Mouse (Mus musculus) limb, embryonic 15.5 days (tissue): ENCODE results near the gene Dennd6a. TPM values are rescaled to one million over a fixed set of nuclear protein-coding genes. Genes with fewer than 3 reads are reported as not detected.
"Not testable (repeated sequence)": the region's sequence is repeated elsewhere in the genome, so short reads cannot be mapped to it uniquely, and the experiment has no call there.

ENCODE experiments used
- ATAC-seq: fragments of 200-750 bp; cut with Nextera tagmentation; 2 replicates; pipeline ENCODE4 v1.8.0; 2017; ENCODE audit warnings: low read depth, moderate TSS enrichment; ENCODE audit not compliant: insufficient number of reproducible peaks, low FRiP score, low TSS enrichment
- H3K27ac ChIP-seq: fragments of 300-500 bp; sonication (generic); 2 replicates; pipeline ENCODE4 v1.5.1; 2015; ENCODE audit warnings: moderate library complexity, mild to moderate bottlenecking, inconsistent platforms
- H3K27me3 ChIP-seq: fragments of 300-500 bp; sonication (generic); 2 replicates; pipeline ENCODE4 v1.6.1; 2015; ENCODE audit warnings: inconsistent platforms
- H3K36me3 ChIP-seq: fragments of 300-500 bp; sonication (generic); 2 replicates; pipeline ENCODE4 v1.6.1; 2015; ENCODE audit warnings: inconsistent platforms
- H3K4me1 ChIP-seq: fragments of 300-500 bp; sonication (generic); 2 replicates; pipeline ENCODE4 v1.6.1; 2015; ENCODE audit warnings: inconsistent platforms
- H3K4me2 ChIP-seq: fragments of 300-500 bp; sonication (generic); 2 replicates; pipeline ENCODE4 v1.6.1; 2015; ENCODE audit warnings: mild to moderate bottlenecking, inconsistent platforms
- H3K4me3 ChIP-seq: fragments of 300-500 bp; sonication (generic); 2 replicates; pipeline ENCODE4 v1.5.1; 2015; ENCODE audit warnings: mild to moderate bottlenecking, inconsistent platforms
- H3K9ac ChIP-seq: fragments of 300-500 bp; sonication (generic); 2 replicates; pipeline ENCODE4 v1.6.1; 2015; ENCODE audit warnings: inconsistent platforms
- H3K9me3 ChIP-seq: fragments of 300-500 bp; sonication (generic); 2 replicates; pipeline ENCODE4 v1.6.1; 2016; ENCODE audit warnings: inconsistent platforms
- WGBS: fragments of 180-500 bp; shearing (Covaris S2); methylation state at CpG from one replicate; pipeline ENCODE4 v1.1.7; 2015; 5-methylcytosine and 5-hydroxymethylcytosine counted together
- polyA plus RNA-seq: library from polyadenylated mRNA; unstranded; fragments of >200 nt; fragmentation: Nextera tagmentation; extraction: Ambion mirVana; gene quantifications from 2 replicates; pipeline ENCODE4 v1.2.1, GENCODE M21; 2015

Dennd6a gene
- polyA plus RNA-seq, 1 experiment from 2014 or later = 24.3 TPM

DNA sequence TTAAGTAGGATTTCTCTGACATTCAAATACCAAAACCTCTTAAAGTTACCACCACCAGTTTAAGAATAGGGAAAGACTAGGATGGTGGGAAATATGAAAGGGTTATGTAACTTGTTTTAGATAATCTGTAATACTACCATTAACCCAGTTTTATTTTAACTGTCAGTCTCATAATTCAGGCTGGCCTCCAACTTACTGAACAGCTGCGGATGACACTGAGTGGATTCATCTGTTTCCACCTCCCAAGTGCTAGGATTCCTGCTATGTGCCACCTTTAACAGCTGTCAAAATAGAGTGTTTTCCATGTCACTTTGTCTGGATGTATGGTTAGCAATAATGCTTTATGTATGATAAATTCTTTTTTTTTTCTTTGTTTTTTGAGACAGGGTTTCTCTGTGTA, 86.6 kb downstream of the Dennd6a start:
- ATAC-seq = no peak
- Histone ChIP-seq H3K27ac (no peak overlapping the region), H3K9ac (no peak overlapping the region), H3K36me3 (peaks cover 37% of the 10 kb centered on the region), H3K27me3 (no peaks in the 10 kb centered on the region), H3K4me3 (no peak overlapping the region), H3K4me2 (no peak overlapping the region), H3K9me3 (no peaks in the 10 kb centered on the region), H3K4me1 (no peaks in the 10 kb centered on the region)
- WGBS = 86% methylated on average over 1 of the region's 1 CpGs

DNA sequence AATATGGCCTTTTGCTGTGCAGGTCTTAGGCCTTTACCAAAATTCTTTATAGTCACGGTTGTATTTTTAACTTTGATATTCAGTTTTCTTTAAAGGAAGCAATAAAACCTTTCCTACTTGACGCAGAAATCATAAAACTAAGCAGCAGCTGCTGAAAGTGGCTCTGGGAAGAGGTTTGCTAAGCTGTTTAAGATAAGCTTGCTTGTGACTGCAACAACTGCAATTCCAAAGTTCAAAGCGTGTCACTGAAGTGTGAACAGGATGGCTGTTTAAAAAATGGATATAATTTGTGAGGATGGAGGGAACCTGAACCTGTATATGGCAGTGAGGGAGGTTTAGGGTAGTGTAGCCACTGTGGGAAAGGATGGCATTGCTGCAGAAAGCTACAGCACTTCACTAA, 88.4 kb downstream of the Dennd6a start:
- Histone ChIP-seq H3K9me3 (no peaks in the 10 kb centered on the region), H3K4me3 (no peak overlapping the region), H3K27me3 (no peaks in the 10 kb centered on the region), H3K36me3 (peaks cover 32% of the 10 kb centered on the region), H3K9ac (no peak overlapping the region), H3K4me2 (no peak overlapping the region), H3K27ac (no peak overlapping the region), H3K4me1 (peaks cover 4% of the 10 kb centered on the region; the same call in 1 of the 2 replicates)
- WGBS = 45% methylated on average over 3 of the region's 3 CpGs
- no peak for ATAC-seq

DNA sequence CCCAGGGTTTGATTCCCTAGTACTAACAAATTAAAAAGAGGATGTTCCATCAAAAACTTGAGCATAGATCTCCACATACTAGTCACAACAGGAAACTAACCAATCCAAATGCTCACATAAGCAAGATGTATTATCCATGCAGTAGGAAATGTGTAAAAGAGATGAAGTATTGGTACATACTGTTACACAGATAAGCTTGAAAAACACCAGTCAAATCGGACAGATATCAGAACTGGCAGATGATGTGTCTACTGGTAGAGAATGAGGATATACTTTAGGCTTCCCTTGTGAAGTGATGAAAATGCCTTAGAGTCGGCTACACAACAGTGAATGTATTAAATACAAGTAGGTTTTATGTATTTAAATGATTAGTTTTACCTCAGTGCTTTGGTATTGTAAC, 88.8 kb downstream of the Dennd6a start:
- no peak for ATAC-seq
- peaks cover 28% of the 10 kb centered on the region for H3K36me3 ChIP-seq
- H3K4me1 ChIP-seq = peaks cover 6% of the 10 kb centered on the region; the same call in 1 of the 2 replicates
- no peak overlapping the region for H3K4me2 ChIP-seq
- 86% methylated on average over 2 of the region's 2 CpGs for WGBS
- H3K9me3 ChIP-seq = no peaks in the 10 kb centered on the region
- H3K27ac ChIP-seq = no peak overlapping the region
- no peaks in the 10 kb centered on the region for H3K27me3 ChIP-seq
- no peak overlapping the region for H3K4me3 ChIP-seq
- no peak overlapping the region for H3K9ac ChIP-seq

DNA sequence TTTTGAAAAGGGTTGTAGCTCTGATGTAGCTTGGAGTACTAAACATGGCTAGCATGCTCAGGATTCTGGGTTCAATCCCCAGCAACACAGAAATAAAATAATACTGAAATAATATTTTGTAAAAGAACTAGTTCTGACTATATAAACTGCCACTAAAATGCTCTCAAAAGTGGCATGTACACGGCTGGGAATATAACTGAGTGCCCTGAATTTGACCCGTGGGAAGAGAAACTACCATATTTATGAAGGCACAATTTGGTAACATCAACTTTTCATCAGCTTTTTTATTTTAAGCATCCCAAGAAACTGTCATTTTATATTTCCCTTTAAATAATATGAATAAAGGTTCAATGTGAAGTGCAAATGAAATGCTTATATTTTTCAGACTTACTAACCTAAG, 90.2 kb downstream of the Dennd6a start:
- ATAC-seq = no peak
- Histone ChIP-seq H3K27me3 (no peaks in the 10 kb centered on the region), H3K9me3 (no peaks in the 10 kb centered on the region), H3K4me1 (peaks cover 17% of the 10 kb centered on the region), H3K9ac (no peak overlapping the region), H3K4me3 (no peak overlapping the region), H3K36me3 (peaks cover 19% of the 10 kb centered on the region), H3K4me2 (no peak overlapping the region), H3K27ac (no peak overlapping the region)
- 86% methylated on average over 2 of the region's 2 CpGs for WGBS

DNA sequence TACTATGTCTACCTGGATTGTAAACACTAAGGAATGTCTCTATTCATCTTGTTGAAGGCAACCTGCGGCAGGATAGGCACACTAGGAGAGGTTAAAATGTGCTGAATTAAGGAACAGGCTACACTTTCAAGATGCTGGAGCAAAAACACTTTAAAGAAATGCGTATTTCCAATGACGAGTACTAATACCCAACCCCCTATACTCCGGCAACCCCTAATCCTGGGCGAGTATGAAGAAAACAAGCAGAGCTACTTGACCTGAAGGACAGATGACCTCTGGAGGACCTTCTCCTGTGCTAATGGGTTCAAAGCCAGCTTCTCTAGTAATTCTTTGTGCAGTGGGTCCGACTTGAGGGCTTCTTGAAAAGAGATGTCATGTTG, 94.3 kb downstream of the Dennd6a start:
- peaks cover 21% of the 10 kb centered on the region for H3K4me1 ChIP-seq
- 0 out of 2 replicates have a peak overlapping the region, but pooled peaks have one; percentile 92 for H3K27ac ChIP-seq
- H3K9ac ChIP-seq = peak overlapping the region; percentile 79
- 21% methylated on average over 6 of the region's 6 CpGs for WGBS
- H3K27me3 ChIP-seq = no peaks in the 10 kb centered on the region
- no peaks in the 10 kb centered on the region for H3K9me3 ChIP-seq
- peak overlapping the region; percentile 73 for H3K4me3 ChIP-seq
- peak overlapping the region; percentile 95 for H3K4me2 ChIP-seq
- no peak for ATAC-seq
- peaks cover 16% of the 10 kb centered on the region for H3K36me3 ChIP-seq

DNA sequence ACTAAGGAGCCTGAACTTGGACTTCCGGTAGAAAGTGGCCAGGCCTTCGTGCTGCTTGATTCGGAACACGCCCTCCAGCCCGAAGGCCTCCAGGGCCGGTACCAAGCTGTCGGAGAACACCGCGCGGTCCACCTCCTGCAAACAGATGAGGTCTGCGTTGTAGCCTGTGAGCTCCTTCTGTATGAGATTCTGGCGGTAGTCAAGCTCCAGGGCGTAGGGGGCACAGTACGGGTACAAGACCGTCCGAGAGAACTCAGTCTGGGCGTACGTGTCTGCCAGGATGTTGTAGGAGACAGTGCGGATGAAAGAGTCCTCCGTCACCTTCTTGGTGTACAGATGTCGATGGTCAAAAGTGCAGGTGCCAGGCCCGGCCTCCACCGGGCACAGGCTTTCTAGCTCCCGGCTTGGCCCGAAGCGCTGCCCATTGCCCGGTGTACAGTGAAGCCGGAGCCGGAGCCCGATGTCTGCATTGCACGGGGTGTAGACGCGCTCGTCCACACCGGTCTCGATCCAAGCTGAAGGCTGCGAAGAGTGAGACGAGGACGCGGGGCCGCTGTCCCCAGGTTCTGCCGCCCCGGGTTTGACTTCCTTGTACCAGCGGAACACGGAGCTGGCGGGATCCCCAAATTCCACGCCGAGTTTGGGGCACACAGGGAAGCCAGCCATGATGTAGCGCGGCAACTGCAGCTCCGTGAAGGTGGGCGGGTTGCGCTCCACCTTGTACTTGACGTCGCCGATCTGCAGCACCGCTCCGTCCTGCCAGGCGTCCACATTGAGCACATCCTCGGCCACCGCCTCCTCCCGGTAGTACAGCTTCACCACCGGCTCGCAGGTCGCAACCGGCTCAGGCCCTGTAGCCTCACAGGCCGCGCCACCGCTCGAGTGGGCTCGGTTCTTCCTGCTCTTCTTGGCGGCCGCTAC, 95.0 kb downstream of the Dennd6a start:
- no peaks in the 10 kb centered on the region for H3K9me3 ChIP-seq
- no peaks in the 10 kb centered on the region for H3K27me3 ChIP-seq
- peak overlapping the region; percentile 92 for H3K27ac ChIP-seq
- ATAC-seq = 0 out of 2 replicates have a peak, but pooled peaks have one; percentile 43
- under 1% methylated on average over 73 of the region's 73 CpGs for WGBS
- H3K36me3 ChIP-seq = peaks cover 16% of the 10 kb centered on the region
- peak overlapping the region; percentile 79 for H3K9ac ChIP-seq
- peaks cover 21% of the 10 kb centered on the region for H3K4me1 ChIP-seq
- H3K4me3 ChIP-seq = peak overlapping the region; percentile 73
- peak overlapping the region; percentile 95 for H3K4me2 ChIP-seq

DNA sequence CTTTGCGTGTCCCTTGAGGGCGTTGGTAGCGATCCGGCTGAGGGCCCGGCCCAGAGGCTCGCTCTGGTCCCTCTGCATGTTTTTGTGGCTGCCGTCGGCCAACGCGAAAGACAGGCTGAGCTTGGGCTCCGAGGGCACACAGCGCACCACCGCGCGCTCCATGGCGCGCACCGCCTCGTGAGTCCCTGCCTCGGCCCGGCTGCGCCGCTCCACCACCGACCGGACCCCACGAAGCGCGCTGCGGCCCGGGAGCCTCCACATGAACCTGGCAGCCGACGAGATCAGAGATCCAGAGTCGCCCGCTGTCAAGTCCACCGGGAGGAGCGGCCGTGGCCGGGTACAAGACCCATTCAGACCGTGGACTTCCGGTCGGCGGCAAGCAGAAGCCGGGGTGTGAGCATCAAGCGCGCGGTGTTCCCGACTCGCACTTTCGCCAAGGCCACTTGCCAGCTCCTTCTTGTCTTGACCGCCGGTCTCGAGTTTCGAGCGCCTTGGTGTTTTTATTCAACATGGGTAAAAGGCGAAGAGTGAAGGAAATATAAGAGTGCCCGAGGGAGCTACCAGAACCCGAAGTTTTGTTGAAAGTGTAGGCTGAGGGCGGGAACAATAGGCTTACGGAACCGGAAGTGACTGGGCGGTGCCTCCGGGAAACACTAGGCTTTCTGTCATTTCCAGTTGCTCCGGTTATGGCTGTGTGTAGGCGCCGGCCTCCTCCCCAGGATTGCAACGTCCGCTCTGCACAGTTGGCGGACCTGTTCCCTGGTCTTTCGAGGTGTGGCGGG, 95.8 kb downstream of the Dennd6a start, which contains the start of gene Pde12:
Gene Pde12, minus strand, starts transcription at position 592 of the 782 bp plus-strand sequence.
- peak; percentile 91 for ATAC-seq
- WGBS = under 1% methylated on average over 70 of the region's 70 CpGs
- peak within 1 kb of the TSS; percentile 95 for H3K4me2 ChIP-seq

DNA sequence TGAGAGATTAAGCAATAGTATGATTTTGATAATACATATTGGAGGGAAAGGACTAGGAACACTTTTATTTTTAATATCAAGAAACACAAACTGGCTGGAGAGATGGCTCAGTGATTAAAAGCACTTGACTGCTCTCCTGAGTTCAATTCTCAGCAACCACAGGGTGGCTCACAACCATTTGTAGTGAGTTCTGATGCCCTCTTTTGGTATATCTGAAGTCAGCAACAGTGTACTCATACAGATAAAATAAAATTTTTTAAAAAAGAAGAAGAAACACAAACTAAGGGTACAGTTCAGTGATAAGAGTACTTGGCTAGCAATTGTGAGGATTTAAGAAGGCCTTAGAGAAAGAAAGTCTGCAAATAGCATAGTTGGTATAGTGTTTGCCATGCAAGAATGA, 97.3 kb downstream of the Dennd6a start:
- Histone ChIP-seq H3K4me3 (no peak overlapping the region), H3K4me1 (peaks cover 26% of the 10 kb centered on the region), H3K9me3 (no peaks in the 10 kb centered on the region), H3K27me3 (peaks cover 4% of the 10 kb centered on the region; the same call in 1 of the 2 replicates), H3K27ac (no peak overlapping the region), H3K4me2 (no peak overlapping the region), H3K36me3 (peaks cover 1% of the 10 kb centered on the region), H3K9ac (no peak overlapping the region)
- ATAC-seq = no peak

More for the DNA sequence above, 95.8 kb downstream of the Dennd6a start, which contains the start of gene Pde12:
- Histone ChIP-seq H3K4me1 (peaks cover 21% of the 10 kb centered on the region), H3K9me3 (no peaks in the 10 kb centered on the region), H3K27ac (peak within 1 kb of the TSS; percentile 92), H3K27me3 (no peaks in the 10 kb centered on the region), H3K36me3 (peaks cover 13% of the 10 kb centered on the region), H3K9ac (peak within 1 kb of the TSS; percentile 79), H3K4me3 (peak within 1 kb of the TSS; percentile 73)

DNA sequence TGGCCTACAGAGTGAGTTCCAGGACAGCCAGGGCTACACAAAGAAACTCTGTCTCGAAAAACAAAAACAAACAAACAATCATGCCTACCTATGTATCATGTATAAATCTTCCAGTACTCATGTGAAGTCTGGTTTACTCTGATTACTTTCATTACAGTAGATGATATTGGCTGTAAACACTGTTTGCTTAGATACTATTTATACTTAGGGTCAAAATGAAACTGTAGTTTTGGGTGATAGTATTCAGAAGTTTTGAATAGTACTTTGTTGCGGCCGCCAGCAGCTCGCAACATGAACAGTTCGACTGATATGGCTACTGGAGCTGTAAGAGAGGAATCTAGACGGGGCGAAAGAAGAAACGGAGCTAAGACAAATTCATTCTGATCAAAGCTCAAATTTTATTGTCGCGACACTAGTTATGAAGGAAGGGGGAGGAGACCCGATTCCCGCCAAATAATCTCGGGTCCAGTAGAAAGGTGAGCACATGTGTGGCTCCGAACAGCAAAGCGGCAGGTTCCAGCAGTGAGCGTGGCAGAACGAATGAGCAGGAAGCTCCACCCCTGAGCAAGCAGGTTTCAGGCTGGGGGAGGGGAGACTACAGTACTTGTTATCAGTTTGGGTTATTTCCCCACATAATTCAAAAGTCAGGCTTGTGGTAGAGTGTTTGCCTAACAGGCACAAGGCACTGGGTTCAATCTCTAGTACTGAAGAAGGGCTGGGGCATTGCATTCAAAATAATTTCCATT, 98.4 kb downstream of the Dennd6a start:
- not testable (repeated sequence) for H3K4me3 ChIP-seq, H3K9me3 ChIP-seq, H3K27me3 ChIP-seq, H3K27ac ChIP-seq, ATAC-seq, H3K9ac ChIP-seq, H3K36me3 ChIP-seq, H3K4me2 ChIP-seq
- peaks cover 21% of the 10 kb centered on the region for H3K4me1 ChIP-seq
- 67% methylated on average over 17 of the region's 17 CpGs for WGBS

DNA sequence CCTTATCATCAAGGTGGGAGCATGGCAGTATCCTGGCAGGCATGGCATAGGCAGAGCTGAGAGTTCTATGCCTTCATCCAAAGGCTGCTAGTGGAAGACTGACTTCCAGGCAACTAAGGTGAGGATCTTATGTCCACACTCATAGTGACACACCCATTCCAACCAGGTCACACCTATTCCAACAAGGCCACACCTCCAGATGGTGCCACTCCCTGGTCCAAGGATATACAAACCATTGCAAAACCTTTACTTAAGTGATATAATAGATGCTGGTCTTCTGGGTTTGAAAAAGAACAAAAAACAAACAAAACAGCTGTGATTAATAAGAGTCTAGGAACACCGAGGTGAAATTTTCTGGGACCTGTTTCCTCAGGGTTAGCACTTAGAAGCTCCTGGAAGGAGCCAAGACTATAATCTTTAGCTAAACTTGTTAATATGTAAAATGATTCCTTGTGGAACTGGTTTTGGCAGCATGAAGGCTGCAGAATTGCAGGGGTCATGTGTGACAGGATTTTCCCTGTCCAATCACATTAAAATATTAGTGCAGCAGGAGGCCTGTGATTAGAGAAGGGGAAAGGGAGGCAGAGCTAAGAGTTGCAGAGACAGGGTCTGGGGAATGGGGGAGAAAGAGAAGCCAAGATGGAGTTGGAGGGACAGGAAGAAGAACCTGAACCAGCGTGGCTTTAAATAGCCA, 101.0 kb downstream of the Dennd6a start:
- H3K4me3 ChIP-seq, H3K9me3 ChIP-seq, H3K27ac ChIP-seq, ATAC-seq, H3K9ac ChIP-seq, H3K4me2 ChIP-seq, H3K36me3 ChIP-seq, H3K4me1 ChIP-seq, H3K27me3 ChIP-seq: not testable (repeated sequence)
- 52% methylated on average over 2 of the region's 2 CpGs for WGBS

DNA sequence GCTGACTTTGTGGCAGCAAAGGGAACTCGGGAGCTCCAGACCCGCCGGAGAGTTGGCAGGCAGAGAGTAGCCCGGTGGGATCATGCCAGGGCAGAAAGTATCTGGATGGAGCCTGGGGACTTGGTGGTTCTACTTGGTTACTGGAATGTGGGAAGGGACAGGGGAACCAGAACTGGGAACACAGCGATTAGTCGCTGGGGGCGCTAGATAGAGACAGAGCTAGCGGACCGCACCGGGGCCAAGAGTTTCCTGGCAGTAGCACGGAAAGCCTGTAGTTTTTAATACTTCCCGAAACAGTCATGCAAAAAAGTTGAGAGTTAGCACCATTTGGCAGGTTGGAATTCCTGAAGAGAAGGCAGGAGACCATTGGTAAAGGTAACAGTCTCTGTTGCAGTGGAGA, 101.7 kb downstream of the Dennd6a start:
- H3K4me3 ChIP-seq = no peak overlapping the region
- peaks cover 8% of the 10 kb centered on the region; the same call in 1 of the 2 replicates for H3K4me1 ChIP-seq
- no peak overlapping the region for H3K27ac ChIP-seq
- WGBS = 14% methylated on average over 12 of the region's 12 CpGs
- peaks cover 4% of the 10 kb centered on the region; the same call in 1 of the 2 replicates for H3K27me3 ChIP-seq
- no peak overlapping the region for H3K9ac ChIP-seq
- H3K36me3 ChIP-seq = no peaks in the 10 kb centered on the region
- H3K9me3 ChIP-seq = no peaks in the 10 kb centered on the region
- H3K4me2 ChIP-seq = no peak overlapping the region
- no peak for ATAC-seq
